Mouse (Mus musculus): ENCODE data around the gene Astn2.

DNA sequence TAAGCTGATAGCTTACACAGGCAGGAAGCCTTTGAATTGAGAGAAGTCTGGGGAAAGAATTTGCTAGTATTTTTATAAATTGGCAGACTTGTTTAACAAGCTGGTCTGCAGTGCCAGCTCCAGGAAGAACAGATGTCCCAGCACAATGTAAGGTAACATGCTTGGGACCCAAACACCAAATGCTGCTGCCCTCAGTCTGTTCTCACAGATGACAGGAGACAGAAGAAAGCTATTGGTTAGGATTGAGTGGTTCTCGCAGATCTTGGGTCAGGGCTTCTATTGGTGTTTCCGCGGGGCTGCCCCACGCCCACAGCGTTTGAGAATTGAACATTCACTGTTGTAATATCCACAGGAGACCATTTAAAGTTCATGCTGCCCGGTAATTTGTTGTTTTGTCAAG, 793.5 kb downstream of the Astn2 start:
- TF ChIP-seq CTCF (IDR thresholded peaks at IDR 0.05; ENCODE audit: control insufficient read depth, insufficient read depth, low read length) (no peak), POLR2A (IDR thresholded peaks at IDR 0.05; ENCODE audit: borderline replicate concordance, control insufficient read depth, low read depth, low read length) (no peak)

Data from bone marrow, adult 2 months (tissue).